Mouse (Mus musculus): ENCODE data around the gene Carns1. TPM values are rescaled to one million over a fixed set of nuclear protein-coding genes. Genes with fewer than 3 reads are reported as not detected.

Gene Carns1
- total and polyA plus RNA-seq, 3 experiments: 1.7 to 4.0 (median 3.8) TPM

DNA sequence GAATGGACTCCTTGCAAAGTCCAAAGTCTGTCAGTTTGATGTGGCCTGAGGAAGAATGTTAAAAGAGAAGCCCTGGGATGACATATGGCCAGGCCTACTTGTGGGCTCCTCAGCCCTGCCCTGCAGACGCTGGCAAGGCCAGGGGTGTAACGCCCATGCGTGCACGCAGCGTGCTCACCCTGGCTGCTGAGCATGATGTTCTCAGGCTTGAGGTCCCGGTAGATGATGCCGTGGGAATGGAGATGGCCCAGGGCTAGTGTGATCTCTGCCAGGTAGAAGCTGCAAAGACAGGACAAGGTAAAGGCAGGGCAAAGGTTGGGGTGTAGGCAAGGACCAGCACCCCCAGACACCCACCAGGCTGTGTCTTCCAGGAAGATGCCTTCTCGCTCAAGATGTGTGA lies 16.2 kb downstream of the Carns1 start:
- H3K9ac ChIP-seq (ENCODE audit: insufficient read depth, low read depth): no peak overlapping the region
- TF ChIP-seq TBP (conservative IDR thresholded peaks at IDR 0.05; ENCODE audit: low read depth, low read length) (no peak), USF1 (IDR thresholded peaks at IDR 0.05; ENCODE audit: low read depth, low read length) (no peak), USF2 (conservative IDR thresholded peaks at IDR 0.05; ENCODE audit: low read depth, low read length) (no peak), JUND (conservative IDR thresholded peaks at IDR 0.05; ENCODE audit: low read depth, low read length) (no peak), ETS1 (conservative IDR thresholded peaks at IDR 0.05; ENCODE audit: low read depth, low read length) (no peak), CTCF (conservative IDR thresholded peaks at IDR 0.05 in 1 of 2, IDR thresholded peaks at IDR 0.05 in 1 of 2; ENCODE audit: low read depth in 2 of 2, low read length in 2 of 2) (no peak)
- H3K4me1 ChIP-seq (ENCODE audit: control insufficient read depth in 1 of 2, insufficient read depth in 2 of 2): peaks cover 23 to 49% of the 10 kb centered on the region in 2 experiments
- H3K36me3 ChIP-seq (replicated peaks in 1 of 2; ENCODE audit: control insufficient read depth in 1 of 2, insufficient read depth in 1 of 2, low read length in 1 of 2): peaks cover 52 to 64% of the 10 kb centered on the region in 2 experiments
- no peak overlapping the region for H3K4me3 ChIP-seq (replicated peaks in 1 of 3; ENCODE audit: low read depth in 2 of 3, low read length in 2 of 3, poor library complexity in 1 of 3)
- no peak for DNase-seq (ENCODE audit: extremely low read depth)
- H3K79me2 ChIP-seq (replicated peaks; ENCODE audit: control insufficient read depth, extremely low read depth, insufficient read depth, poor library complexity, severe bottlenecking): peaks cover 29% of the 10 kb centered on the region
- in situ Hi-C loops (cut with MboI; ENCODE audit: low pct_ligation_motif_present, low pct_unique_long_range_greater_than_20kb, low sequenced_read_pairs) (no loop called here), dilution Hi-C loops (cut with MboI; ENCODE audit: extremely low pct_ligation_motif_present, extremely low pct_unique_long_range_greater_than_20kb, low sequenced_read_pairs) (no loop called here)
- H3K27me3 ChIP-seq (replicated peaks): no peaks in the 10 kb centered on the region
- no peaks in the 10 kb centered on the region for H3K9me3 ChIP-seq (replicated peaks; ENCODE audit: low read length)
- H3K4me2 ChIP-seq (ENCODE audit: insufficient read depth, low read depth, poor library complexity, severe bottlenecking): no peak overlapping the region
- no peak overlapping the region for H3K27ac ChIP-seq (ENCODE audit: insufficient read depth, low read depth)

DNA sequence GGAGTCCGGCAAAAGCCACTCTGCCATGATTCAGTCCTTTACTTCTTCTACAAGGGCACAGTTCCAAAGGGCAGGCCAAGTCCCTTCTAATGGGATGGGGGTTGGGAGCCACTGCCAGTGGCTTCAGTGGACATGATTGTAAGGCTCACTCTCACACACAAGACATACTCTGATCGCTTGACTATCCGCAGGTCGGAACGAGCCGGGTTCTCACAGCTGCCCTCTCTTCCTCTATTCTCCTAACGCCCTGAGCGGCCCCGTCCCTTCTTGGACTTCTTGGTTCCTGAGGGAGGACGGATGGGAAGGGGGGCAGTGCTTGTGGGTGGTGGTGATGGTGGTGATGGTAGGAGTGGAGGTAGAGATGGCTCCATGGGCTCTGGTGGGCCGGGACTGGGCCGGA lies 18.5 kb downstream of the Carns1 start:
- dilution Hi-C loops (cut with MboI; ENCODE audit: extremely low pct_ligation_motif_present, extremely low pct_unique_long_range_greater_than_20kb, low sequenced_read_pairs) (no loop called here), in situ Hi-C loops (cut with MboI; ENCODE audit: low pct_ligation_motif_present, low pct_unique_long_range_greater_than_20kb, low sequenced_read_pairs) (no loop called here)
- Histone ChIP-seq H3K27me3 (replicated peaks) (no peaks in the 10 kb centered on the region), H3K9me3 (replicated peaks; ENCODE audit: low read length) (no peaks in the 10 kb centered on the region), H3K36me3 (replicated peaks in 1 of 2; ENCODE audit: control insufficient read depth in 1 of 2, insufficient read depth in 1 of 2, low read length in 1 of 2) (peaks cover 68 to 83% of the 10 kb centered on the region in 2 experiments), H3K27ac (ENCODE audit: insufficient read depth, low read depth) (peak overlapping the region; percentile 90), H3K4me2 (ENCODE audit: insufficient read depth, low read depth, poor library complexity, severe bottlenecking) (peak overlapping the region; percentile 52), H3K9ac (ENCODE audit: insufficient read depth, low read depth) (peak overlapping the region; percentile 96; the same call in 1 of the 2 replicates), H3K79me2 (replicated peaks; ENCODE audit: control insufficient read depth, extremely low read depth, insufficient read depth, poor library complexity, severe bottlenecking) (peaks cover 19% of the 10 kb centered on the region), H3K4me1 (ENCODE audit: control insufficient read depth in 1 of 2, insufficient read depth in 2 of 2) (peaks cover 22 to 56% of the 10 kb centered on the region in 2 experiments), H3K4me3 (replicated peaks in 1 of 3; ENCODE audit: low read depth in 2 of 3, low read length in 2 of 3, poor library complexity in 1 of 3) (peak overlapping the region in 1 of 3 experiments; percentile 73)
- DNase-seq (ENCODE audit: extremely low read depth): no peak
- TF ChIP-seq ZKSCAN1 (IDR thresholded peaks at IDR 0.05; ENCODE audit: borderline replicate concordance, low read depth, low read length) (no peak), TBP (conservative IDR thresholded peaks at IDR 0.05; ENCODE audit: low read depth, low read length) (no peak), NRF1 (IDR thresholded peaks at IDR 0.05; ENCODE audit: low read depth, low read length) (no peak), E2F4 (IDR thresholded peaks at IDR 0.05; ENCODE audit: insufficient replicate concordance, low read depth, low read length) (no peak)

DNA sequence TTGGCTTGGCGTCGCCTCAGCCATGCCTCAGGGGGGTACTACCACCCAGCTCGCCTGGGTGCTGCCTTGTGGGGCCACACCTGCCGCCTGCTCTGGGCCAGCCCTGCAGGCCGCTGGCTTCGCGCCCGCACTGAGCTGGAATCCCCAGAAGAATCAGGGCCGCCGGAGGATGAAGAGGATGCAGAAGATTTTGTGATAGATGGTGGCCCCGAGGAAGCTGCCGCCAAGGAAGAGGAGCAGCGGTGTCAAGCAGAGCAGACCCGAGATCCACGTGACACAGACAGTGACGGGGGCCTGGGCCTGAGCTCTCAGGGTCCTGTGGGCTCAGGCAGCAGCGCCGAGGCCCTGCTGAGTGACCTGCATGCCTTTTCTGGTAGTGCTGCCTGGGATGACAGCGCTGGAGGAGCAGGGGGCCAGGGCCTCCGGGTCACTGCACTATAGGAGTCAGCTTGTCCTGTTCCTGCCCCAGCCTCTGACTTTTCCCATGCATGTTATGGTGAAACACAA lies 19.2 kb downstream of the Carns1 start:
- Histone ChIP-seq H3K36me3 (replicated peaks in 1 of 2; ENCODE audit: control insufficient read depth in 1 of 2, insufficient read depth in 1 of 2, low read length in 1 of 2) (peaks cover 66 to 83% of the 10 kb centered on the region in 2 experiments), H3K9me3 (replicated peaks; ENCODE audit: low read length) (no peaks in the 10 kb centered on the region), H3K4me2 (ENCODE audit: insufficient read depth, low read depth, poor library complexity, severe bottlenecking) (peak overlapping the region; percentile 52), H3K79me2 (replicated peaks; ENCODE audit: control insufficient read depth, extremely low read depth, insufficient read depth, poor library complexity, severe bottlenecking) (peaks cover 19% of the 10 kb centered on the region), H3K27me3 (replicated peaks) (no peaks in the 10 kb centered on the region), H3K4me3 (replicated peaks in 1 of 3; ENCODE audit: low read depth in 2 of 3, low read length in 2 of 3, poor library complexity in 1 of 3) (peak overlapping the region; percentile 72 to 82 (median 73)), H3K27ac (ENCODE audit: insufficient read depth, low read depth) (peak overlapping the region; percentile 90), H3K4me1 (ENCODE audit: control insufficient read depth in 1 of 2, insufficient read depth in 2 of 2) (peaks cover 22 to 59% of the 10 kb centered on the region in 2 experiments), H3K9ac (ENCODE audit: insufficient read depth, low read depth) (peak overlapping the region; percentile 96)
- in situ Hi-C loops (cut with MboI; ENCODE audit: low pct_ligation_motif_present, low pct_unique_long_range_greater_than_20kb, low sequenced_read_pairs): no loop called here
- dilution Hi-C loops (cut with MboI; ENCODE audit: extremely low pct_ligation_motif_present, extremely low pct_unique_long_range_greater_than_20kb, low sequenced_read_pairs): no loop called here
- no peak for DNase-seq (ENCODE audit: extremely low read depth)
- TF ChIP-seq CTCF (conservative IDR thresholded peaks at IDR 0.05 in 1 of 2, IDR thresholded peaks at IDR 0.05 in 1 of 2; ENCODE audit: low read depth in 2 of 2, low read length in 2 of 2) (no peak), ZC3H11A (IDR thresholded peaks at IDR 0.05; ENCODE audit: low read depth, low read length) (no peak), MAX (IDR thresholded peaks at IDR 0.05; ENCODE audit: low read length) (peak; percentile 43; the same call in 1 of the 2 replicates), MAFK (IDR thresholded peaks at IDR 0.05; ENCODE audit: insufficient replicate concordance, low read length) (no peak), BHLHE40 (IDR thresholded peaks at IDR 0.05; ENCODE audit: low read depth, low read length) (peak; percentile 34; the same call in 1 of the 2 replicates), SMC3 (IDR thresholded peaks at IDR 0.05; ENCODE audit: low read depth, low read length) (no peak), TCF12 (IDR thresholded peaks at IDR 0.05; ENCODE audit: low read depth, low read length) (peak; percentile 30; the same call in 1 of the 2 replicates), MYC (IDR thresholded peaks at IDR 0.05; ENCODE audit: low read depth, low read length) (no peak), TBP (conservative IDR thresholded peaks at IDR 0.05; ENCODE audit: low read depth, low read length) (no peak), NELFE (IDR thresholded peaks at IDR 0.05; ENCODE audit: low read depth, low read length) (no peak), ETS1 (conservative IDR thresholded peaks at IDR 0.05; ENCODE audit: low read depth, low read length) (no peak), CHD1 (IDR thresholded peaks at IDR 0.05; ENCODE audit: low read depth, low read length) (no peak), POLR2AphosphoS2 (IDR thresholded peaks at IDR 0.05; ENCODE audit: low read depth, low read length) (no peak; the same call in 1 of the 2 replicates), ZNF384 (IDR thresholded peaks at IDR 0.05; ENCODE audit: low read depth, low read length) (no peak), ZMIZ1 (IDR thresholded peaks at IDR 0.05; ENCODE audit: low read depth, low read length) (peak; percentile 20; the same call in 1 of the 2 replicates), MEF2A (IDR thresholded peaks at IDR 0.05; ENCODE audit: borderline replicate concordance, low read depth, low read length) (no peak), ELF1 (IDR thresholded peaks at IDR 0.05; ENCODE audit: low read depth, low read length) (0 out of 2 replicates have a peak, but pooled peaks have one; percentile 18), USF1 (IDR thresholded peaks at IDR 0.05; ENCODE audit: low read depth, low read length) (peak; percentile 30; the same call in 1 of the 2 replicates), RAD21 (IDR thresholded peaks at IDR 0.05; ENCODE audit: low read depth, low read length) (no peak)
